Mouse (Mus musculus): ENCODE measurements around the gene Tcf20.

Gene Tcf20

GRCm38 (mm10) chr15:82992079-82992783 lies 4.6 kb upstream of the Tcf20 start:
- DNase-seq = no peak

- no peak for DNase-seq
Observed at GRCm38 (mm10) chr15:82989190-82989704, 1.6 kb upstream of the Tcf20 start.

DNA sequence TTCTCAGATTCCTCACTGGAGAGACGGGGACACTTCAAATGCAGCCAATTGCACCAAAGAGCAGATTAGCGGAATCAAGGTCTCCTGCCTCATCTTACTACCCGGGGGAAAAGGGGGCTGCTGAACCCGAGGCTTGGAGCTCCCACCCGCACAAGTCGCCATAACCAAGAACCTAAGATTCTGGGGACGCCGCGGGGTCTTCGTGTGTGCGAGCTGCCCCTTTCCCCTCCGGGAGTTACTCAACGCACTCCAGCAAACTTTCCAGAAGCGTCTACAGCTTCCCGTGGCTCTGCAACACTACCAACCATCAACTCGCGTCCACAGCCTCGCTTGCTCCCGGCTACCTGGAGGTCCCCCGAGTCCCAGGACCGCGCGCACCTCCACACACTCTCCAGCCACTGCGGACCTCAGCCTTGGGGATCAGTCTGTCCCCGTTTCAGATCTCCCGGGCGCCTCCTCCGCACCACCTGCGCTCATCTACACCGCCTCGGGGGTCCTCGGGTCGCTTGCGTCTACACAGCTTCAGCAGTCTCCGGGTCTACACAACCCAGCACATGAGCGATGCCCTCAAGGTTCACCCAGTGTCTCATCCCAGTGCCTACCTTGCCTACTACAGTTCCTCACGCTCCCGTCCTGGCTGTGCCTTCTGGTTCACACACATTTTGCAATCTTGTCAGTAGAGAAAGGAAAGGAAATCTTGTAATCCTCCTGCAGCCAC lies 499 bp downstream of the Tcf20 start:
- DNase-seq = no peak

DNA sequence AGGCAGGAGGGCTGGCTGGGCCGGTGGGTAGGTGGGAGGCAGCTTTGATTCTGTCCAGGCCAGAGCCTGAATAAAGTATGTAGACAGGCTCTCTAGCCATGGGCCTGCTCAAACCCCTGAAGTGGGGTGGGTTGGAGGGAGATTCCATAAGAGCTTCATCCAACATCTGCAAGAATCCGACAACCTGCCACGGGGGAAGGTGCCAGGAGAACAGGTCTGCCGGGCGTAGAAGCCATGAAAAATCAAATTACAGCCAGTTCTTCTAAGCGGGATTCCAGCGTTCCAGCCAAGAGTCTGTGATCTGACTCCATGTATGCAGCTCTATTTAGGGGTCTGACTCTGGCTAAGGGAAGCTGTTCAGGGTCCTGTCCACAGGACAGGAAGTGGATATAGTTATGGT lies 3.1 kb downstream of the Tcf20 start:
- DNase-seq = no peak

DNA sequence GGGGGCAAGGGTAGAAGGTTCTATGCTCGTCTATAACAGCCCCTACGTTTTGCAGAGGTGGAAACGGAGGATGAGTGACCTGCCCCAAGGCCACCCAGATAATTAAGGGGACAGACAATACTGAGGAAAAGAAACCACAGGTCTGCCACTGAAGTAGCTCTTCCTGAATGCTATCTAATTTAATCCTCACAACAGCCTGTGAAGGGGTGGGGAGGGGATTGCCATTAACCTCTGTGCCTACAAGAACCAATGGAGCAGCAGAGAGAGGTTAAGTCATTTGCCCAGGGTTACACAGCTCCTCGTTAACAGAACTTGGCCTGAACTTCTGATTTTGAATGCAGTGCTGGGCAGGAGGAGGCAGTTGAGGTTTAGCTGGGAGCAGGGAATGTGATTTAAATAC lies 3.6 kb downstream of the Tcf20 start:
- DNase-seq = no peak

GRCm38 (mm10) chr15:82983416-82984026 lies 4.2 kb downstream of the Tcf20 start:
- peak; percentile 38 to 63 for DNase-seq

DNA sequence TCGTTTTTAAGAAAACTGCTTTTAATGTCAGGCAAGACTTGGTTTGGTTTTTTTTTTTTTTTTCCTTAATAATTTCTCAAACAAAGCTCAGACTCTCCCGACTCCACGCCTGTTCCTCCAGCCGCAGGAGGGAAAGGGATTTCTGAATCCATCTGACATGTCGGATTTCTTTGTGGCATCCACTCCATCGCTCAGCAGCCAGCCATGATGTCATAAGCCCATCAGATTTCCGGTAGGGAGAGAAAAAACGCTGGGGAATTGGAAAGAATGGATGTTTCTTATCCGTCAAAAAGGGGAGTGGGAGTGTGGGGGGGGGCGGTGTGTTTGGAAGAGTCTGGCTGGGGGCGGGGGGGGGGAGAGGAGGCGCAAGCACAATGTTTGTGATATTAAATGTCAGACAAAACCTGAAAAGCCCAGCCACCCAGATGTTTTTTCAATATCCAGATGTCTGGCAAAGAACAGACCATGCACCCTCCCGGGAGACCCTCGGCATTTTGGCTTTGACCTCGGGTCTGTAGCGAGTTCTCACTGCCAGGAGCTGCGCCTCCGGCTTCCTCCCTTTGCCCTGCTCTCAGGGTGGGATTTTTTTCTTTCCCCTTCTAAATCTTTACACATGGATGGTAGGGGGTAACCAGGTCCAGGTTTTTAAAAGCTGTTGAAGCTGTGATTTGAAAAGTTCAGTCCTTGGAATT lies 4.8 kb downstream of the Tcf20 start:
- no peak for DNase-seq

DNA sequence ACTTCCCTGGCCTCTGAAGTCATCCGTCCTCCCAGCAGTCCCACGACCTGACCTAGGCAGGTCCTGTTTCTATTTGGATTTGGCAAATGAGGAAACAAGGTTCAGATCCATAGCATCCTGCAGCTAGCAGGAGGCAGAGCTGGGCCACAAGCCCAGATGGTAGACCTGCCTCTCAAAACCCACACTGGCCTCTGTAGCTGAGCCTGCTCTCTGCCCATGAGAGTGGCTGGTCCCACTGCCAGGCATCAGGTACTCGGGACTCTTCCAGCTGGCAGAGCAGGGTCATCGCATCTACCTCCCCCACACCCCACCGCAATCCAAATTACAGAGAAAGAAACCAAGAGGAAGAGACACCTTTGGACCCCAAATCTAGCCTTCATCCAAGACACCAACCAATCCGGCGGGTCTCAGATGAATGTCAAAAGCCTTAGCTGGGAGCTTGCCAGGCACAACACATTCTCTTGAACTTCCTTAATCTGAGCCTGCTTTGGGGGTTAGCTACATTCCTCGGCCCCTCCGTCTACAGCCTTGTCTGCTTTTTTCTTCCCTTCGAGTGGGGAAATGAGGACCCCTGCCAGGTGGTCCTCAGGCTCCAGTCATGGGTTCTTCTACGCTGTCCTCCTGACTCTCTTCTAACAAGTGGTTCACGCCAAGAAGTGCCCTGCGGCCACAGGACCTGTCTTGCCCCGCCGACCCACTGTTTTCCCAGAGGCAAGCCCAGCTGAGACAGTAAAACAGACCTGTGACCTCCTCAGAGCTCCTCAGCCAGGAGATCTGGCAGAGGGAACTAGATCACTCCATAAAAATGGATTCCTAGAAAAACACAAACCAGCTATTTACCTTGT lies 5.8 kb downstream of the Tcf20 start:
- no peak for DNase-seq

DNA sequence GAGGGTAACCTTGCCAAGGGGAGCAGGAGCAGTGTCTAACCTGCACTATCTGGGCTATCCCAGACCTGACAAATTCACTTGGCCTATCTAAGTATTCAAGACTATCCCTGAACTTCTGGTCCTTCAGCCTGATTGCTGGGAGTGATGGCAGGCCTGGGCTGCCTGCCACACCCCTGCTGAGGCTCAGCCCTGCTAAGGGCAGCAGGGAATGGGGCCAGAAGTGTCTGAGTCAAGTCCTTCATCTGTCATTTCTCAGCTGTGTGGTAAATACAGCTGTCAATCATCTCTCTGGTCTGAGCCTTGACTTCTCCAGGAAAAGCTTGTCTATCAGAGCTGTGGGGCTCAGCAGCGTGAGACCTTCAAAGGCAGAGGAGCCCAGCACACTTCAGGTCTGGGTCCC lies 8.1 kb downstream of the Tcf20 start:
- DNase-seq = no peak

GRCm38 (mm10) chr15:82974471-82974870 lies 13.2 kb downstream of the Tcf20 start:
- DNase-seq = no peak

DNA sequence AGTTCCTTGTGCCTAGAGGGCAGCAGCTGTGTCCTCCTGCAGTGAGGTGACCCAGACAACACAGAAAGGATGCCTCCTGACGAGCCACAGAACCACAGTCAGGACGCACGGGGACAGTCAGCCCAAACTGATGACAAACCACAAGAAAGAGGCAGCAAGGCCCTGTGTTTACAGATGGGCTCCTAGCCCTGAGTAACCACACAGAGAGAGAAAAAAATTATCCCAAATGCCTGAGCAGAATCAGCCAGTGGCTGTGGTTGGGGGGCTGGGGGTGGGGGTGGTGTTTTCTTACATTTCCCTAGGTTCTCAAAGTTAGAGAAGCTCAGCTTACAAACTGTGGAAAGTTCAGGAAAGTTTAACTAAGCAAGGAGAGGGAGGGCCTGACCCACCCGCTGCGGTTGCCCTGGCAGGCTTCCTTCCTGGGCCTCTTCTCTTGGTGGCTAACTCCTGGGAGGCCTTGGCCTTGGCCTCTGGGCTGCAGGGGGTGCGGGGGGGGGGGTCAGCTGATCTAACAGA lies 18.4 kb downstream of the Tcf20 start:
- no peak for DNase-seq

- no peak for DNase-seq
Observed at GRCm38 (mm10) chr15:82968449-82968848, 19.2 kb downstream of the Tcf20 start.

GRCm38 (mm10) chr15:82967947-82968346 lies 19.7 kb downstream of the Tcf20 start:
- DNase-seq = no peak

DNA sequence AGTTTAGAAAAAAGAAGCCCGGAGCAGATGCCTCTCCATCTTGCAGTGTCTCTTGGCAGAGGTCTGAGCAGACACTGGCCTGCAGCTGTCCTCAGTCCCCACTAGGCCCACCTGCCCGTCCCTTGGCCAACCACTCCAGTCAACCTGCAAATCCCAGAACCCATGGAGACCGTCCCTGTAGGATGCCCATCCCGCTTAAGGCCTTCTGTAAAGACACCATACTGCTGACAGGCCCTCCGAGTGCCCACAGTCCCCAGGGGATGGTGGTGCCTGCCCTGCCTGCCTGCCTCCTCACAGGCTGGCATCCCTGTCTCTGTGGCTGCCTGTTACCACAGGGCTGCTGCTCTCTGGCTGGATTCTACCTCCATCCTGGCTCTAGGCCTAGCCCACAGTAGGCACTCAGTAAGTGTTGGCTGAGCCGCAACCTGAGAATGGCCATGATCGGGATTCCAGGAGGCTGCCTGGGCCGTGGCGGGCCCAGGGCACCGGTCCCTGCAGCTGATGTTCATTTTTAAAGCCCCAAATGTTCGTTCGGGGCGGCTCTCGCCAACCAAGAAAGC lies 23.3 kb downstream of the Tcf20 start:
- no peak for DNase-seq

GRCm38 (mm10) chr15:82963556-82964156 lies 24.0 kb downstream of the Tcf20 start:
- DNase-seq = no peak

DNA sequence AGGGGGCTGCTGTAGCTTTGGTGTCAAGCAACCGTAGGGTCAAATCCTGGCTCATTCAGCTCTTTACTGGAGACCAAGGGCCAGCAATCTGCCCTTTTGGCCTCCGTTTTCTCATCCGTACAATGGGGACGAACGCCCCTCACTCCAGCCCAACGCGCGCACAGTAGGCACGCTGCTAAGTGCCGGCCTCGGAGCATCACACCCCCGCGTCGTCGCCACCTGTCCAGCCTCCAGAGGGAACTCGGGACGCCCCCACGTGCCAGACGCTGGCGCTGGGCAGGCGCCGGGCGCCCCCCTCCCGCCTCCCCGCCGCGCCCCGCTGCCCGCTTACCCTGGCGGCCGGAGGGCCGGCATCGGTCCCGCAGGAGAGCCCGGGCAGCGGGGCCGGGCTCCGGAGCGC lies 24.6 kb downstream of the Tcf20 start:
- no peak for DNase-seq

- DNase-seq = peak; percentile 45 to 74
Observed at GRCm38 (mm10) chr15:82962536-82962935, 25.1 kb downstream of the Tcf20 start.

- no peak for DNase-seq
Observed at GRCm38 (mm10) chr15:82960786-82961561, 26.7 kb downstream of the Tcf20 start.

DNA sequence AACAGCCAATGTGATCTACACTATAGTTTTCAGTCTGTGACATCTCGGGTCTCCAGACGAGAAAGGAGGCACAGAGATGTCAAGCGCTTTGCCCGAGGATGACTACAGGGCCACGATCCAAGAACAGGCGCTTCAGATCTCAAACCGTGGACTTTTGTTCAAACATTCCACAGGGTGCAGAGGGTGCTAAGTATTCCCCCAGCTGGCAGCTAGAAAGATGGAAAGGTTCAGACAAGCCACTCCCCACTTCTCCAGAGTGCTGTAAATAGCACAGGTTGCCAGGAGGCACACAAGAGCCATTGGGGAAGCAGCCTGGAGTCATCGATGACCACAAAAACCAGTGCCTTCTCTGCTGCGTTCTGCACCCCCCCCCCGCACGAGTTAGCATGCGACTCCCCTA lies 28.5 kb downstream of the Tcf20 start:
- DNase-seq = no peak

- peak; percentile 36 to 66 for DNase-seq
Observed at GRCm38 (mm10) chr15:82958253-82958701, 29.4 kb downstream of the Tcf20 start.
